Mouse (Mus musculus): Measurements from ENCODE around the gene Rbfox3.

The Rbfox3 gene

DNA sequence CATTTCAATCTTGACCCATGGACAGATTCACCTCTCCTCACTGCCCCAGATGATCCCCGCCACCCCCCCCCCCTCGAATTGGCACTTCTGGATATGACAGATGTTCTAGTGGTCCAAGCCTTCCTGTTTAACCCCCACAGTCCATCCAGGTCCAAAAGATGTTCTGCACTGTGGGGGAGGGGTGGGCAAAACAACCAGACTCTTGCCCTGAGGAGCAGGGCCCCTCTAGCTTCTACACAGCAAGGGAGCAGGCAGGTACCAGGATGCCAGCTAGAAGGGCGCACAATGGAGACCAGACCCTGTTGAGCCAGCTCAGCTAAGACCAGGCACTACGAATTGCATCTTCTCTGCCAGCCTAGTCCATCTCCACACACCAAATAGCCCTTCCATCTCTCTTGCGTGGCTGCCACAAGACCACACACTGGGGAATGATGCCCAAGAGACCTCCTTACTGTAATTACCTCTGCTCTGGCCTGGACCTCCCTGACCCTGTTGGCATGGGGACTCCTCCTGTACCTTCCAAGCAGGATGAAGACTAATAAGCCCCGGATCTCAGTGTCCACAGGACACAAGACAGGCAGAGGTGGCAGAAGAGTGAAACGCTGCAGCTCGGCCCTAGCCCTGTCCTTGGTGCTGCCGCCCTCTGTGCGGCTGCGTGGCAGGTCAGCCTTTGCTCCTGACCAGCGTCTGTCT, 5.1 kb downstream of the Rbfox3 start:
- DNase-seq (ENCODE audit: low spot score) = no peak

DNA sequence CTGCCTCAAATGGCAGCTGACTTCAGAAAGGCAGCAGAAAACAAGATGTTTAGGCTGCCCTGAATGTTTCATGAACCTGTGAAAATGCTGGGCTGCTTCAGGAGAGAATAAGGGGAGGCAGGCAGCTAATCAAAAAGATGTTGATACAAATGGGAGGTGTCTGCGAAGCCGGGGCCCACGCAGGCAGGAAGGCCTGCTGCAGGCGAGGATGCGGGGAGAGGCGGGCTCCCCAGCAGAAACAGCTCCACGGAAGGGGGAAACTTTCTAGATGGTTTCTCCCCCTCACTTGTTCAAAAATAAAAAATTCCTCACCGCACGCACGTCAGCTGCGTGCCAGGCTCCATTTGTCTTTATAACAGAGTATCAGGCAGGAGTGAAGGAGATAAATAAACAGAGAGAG, 5.7 kb downstream of the Rbfox3 start:
- DNase-seq (ENCODE audit: low spot score) = no peak

DNA sequence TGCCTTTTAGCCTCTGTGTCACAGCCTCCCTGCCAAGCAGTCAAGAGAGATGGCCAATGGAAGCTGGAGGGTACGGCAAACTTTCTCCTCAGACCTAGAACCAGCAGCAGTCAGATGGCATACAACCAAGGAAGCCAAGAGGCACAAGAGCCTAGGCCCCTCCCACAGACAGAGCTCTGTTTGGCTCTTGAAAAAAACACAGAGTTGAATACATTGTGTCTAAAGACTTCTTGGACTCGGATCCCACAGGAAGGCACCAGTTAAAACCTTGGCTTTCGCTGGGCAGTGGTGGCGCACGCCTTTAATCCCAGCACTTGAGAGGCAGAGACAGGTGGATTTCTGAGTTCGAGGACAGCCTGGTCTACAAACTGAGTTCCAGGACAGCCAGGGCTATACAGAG, 7.1 kb downstream of the Rbfox3 start:
- no peak for DNase-seq (ENCODE audit: low spot score)

DNA sequence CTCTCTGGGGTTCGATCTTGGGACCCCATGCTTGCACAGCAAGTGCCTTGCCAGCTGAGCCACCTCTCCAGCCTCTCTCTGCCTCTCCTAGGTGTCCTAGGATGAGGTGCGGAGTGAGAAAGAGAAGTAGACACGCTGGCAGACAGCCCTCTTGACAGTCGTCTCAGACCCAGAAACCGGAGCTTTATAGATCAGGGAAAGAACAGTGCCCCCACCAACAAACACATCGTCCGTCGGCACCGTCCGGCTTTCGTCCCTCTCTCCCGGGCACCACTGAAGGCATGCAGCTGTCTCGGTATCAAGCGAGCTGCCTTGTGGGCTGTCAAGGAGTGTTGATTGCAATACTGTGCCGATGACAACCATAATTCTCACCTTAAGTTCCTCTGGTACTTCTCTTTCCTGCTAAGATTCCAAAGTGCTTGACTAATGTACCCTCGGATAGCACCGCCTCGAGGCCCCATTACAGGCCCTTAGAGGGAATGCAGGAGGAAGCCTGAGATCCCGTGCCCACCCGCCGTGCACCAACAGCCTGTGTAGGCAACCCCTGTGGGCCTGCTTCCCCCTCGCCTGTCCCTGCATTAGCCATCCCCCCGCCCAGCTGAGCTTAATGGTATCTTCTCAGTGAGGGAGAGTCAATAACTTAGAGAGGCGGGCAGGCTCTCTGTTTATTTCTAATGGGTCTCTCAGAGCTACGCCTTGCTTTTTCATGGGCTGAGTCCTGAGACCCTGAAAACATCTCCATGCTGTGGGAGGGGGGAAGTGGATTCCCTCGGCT, 11.4 kb downstream of the Rbfox3 start:
- DNase-seq (ENCODE audit: low spot score) = no peak

DNA sequence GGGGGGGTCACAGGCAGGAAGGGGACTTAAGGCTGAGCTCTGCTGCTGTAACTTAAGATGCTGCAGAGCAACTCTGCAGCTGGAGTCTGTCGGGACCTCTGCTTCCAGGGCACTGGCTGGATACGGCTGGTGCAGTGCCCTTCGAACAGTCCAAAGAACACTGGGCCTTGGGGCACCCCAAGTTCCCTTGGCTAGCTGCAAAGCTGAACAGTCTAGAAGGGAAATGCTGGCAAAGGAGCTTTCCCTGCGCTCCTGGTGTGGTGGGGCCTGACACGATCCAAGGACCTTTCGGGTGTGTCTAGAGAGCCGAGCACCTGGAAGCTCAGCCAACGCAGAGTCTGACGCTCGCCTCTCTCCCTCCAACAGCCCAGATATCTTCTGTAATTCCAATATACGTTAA, 12.8 kb downstream of the Rbfox3 start:
- DNase-seq (ENCODE audit: low spot score) = no peak

DNA sequence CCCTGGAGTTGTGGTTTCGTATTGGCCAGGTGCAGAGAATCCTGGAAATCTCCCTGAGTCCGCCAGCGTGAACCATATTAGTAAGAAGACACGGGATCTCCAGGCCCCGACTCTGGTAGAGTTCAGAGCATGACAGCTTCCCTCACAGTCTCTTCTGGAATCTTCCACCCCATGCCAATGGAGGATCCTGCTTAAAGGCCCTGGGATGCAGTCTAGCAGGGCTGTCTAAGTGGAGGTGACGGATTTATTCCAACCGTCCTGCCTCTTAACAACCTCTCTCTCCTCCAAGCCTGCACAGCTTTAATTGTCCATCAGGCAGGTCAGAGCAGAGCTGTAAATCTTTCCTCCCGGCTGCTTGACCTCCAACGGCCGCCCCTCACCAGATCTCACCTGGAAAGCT, 13.2 kb downstream of the Rbfox3 start:
- no peak for DNase-seq (ENCODE audit: low spot score)

DNA sequence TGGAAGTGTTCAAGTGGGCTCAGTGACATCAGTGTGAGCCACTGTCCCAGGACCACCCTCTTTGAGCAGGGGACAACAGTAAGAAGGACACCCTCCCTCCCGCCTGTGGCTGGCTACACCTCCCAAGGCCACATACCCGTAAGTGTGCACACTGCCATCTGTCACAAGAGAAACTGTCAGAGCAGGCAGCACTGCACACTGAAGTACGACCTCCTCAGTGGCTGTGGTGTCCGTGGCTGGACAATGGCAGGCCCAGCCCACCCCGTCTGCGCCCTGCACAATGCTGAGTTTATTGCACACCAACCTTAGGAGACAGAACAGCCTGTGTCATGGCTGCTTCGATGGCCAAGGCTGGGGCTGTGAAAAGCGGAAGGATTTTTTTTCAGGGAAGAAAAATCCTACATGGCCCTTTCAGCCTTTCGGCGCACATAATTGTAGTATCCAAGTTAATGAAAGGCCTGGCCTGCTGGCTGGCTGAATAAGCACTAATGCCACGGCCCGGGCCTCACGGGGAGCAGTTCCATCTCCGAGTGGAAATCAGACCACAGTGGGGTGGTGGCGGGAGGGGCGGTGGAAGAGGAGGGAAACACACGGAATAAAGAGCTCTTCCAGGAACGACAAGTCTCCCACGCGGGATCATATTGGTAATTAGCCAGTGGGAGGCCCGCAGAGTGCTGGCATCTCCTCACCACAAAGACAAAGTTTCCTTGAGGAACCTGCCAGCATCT, 14.1 kb downstream of the Rbfox3 start:
- DNase-seq (ENCODE audit: low spot score) = no peak

DNA sequence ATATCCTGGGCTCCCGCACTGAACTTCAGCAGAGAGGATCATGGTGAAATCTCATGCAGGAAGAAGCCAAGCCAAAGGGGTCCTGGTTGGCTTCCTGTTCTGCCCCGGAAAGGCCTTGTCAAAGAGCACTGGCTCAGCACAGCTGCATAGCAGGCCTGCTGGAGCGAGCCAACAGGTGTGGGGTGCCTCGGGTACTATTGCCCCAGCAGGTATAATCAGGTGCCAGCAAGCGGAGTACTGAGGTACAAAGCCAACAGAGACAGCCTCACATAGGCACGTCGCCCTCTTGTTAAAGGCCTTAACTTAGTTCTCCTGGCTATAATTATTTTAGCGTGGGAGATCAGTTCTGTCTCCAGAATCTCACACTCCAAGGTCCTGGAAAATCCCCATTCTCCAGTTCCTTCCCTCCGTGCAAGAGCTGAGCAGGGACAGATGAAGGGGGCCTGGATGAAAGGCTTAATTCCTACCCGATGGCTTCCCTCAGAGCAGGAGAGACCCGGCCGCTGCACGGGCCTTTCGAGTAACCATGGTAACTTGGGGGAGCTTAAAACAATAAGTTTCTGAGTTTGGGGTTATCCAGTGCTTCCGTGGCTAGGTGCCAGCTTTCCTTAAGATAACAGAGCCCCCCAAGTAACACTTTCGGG, 15.2 kb downstream of the Rbfox3 start:
- DNase-seq (ENCODE audit: low spot score) = no peak

DNA sequence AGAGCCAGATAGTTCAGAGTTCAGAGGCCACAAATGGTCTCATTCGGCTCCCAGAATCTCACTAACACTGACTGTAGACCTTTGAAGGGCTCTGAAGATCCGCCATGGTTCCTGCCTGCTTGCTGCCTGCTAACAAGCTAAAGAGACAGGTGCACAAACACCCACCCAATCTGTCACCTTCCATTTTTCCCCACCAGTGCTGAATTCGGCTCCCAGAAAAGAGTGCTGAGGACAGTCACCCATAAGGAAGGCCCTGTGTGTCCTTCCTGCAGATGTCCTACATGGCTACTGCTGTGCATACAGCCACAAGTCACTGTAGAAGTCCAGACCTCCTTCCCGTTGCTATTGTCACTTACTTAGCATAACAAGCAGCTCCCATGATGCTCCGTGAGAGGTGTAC, 16.6 kb downstream of the Rbfox3 start:
- DNase-seq (ENCODE audit: low spot score) = no peak

DNA sequence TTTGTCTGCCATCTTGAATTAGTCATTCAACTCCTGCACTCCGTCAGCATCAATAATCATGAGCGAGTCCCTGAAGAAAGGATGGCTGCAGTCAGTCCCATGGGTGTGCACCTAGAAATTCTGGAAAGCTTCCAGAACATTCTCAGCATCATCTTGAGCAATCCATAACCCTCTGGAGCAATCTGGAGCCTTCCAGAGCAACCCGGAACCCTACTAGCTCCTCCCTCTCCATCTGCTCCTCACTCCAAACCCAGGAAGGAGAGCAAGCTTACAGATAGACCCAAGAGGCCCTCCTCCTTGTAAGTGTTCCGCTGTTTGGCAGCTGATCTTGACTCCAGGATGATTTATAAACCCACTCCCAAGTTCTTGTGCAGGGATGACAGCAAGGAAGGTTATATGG, 17.2 kb downstream of the Rbfox3 start:
- DNase-seq (ENCODE audit: low spot score) = no peak

DNA sequence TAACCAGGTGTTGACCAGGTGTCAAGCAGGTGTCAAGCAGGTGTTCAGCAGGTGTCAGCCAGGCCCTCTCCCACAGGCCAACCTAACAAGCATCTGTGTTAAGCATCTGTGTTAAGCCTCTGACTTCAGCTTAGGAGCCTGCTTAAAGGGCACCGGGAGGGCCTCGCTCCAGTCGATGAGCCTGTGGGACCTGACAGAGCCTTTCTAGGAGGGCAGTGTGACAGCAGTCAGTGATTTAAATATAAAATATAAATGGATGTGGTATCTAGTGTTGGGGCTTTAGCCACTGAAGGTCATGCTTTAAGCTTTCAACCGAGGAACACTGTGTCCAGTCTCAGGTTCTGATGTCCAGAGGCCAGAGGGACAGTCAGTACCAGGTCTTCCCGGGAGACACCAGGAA, 18.5 kb downstream of the Rbfox3 start:
- DNase-seq (ENCODE audit: low spot score) = no peak

DNA sequence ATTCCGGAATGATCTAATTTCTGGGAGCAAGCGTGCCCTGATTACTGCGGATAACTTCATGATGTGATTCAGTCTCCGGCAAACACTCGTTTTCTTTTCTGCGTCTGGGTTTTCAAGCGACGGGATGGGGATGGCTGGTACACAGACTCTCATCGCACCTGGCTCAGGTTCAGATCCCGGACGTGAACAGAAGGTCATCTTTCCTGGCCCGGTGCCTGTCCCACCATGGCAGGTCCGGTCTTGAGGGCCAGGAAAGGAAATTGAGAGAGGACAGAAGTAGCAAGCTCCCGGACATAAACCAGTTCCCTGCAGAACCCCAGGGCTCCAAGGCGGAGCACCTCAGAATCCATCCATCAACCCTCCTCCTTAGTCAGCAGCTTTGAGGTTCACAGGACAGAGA, 19.9 kb downstream of the Rbfox3 start:
- no peak for DNase-seq (ENCODE audit: low spot score)

DNA sequence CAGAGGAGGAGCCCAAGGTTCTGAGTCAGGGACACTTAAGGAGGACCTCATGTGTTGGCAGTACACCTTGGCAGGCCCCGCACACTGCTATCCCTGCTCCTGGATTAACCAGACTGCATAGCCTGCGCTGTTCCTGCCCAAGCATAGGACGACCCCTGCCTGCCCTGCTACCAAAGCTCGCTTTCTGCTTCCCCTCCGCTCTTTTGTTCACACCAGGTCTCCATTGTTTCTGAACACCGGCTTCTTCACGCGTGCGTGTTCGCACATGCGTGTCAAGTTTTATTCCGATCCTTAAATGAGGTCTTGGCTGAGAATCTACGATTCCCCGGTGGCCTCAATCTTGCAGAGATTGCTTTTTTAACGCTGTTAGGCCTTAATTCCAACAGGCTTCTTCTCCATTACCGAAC, 20.4 kb downstream of the Rbfox3 start:
- DNase-seq (ENCODE audit: low spot score) = no peak

DNA sequence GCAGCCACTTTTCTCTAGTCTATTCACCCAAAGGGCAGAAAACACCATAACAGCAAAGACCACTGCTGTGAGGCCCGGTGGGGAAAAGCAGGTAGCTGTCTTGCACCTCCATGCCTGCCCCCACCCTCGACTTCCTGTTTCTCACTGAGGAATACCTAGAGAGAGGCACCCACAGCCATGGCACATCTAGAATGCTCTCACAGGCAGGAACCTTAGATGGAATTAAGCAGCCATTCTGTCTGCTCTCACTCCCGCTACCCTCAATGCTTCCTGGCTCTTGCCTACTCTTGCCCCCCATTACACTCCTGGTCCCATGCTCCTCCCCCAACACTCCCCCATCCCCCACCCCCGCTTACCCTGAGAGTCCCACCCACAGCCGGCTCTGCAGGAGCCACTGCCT, 20.9 kb downstream of the Rbfox3 start:
- DNase-seq (ENCODE audit: low spot score) = no peak

DNA sequence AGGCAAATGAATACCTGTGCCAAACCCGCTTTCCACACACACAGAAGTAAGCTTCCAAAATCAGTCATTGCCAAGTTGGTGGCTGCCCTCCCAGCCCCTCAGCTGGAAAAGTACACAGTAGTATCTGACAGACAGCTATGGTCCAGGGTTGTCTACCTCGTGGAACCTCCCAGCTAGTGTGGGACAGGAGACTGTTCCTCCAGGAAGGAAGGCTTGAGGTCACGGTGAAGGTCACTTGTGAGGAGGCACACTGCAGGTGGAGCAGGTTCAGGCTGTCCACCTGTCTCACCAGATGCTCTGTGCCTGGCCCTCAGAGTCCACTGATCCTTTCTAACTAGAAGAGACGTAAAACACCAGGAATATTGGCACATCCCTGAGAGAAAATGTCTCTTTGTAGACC, 21.9 kb downstream of the Rbfox3 start:
- DNase-seq (ENCODE audit: low spot score) = no peak

DNA sequence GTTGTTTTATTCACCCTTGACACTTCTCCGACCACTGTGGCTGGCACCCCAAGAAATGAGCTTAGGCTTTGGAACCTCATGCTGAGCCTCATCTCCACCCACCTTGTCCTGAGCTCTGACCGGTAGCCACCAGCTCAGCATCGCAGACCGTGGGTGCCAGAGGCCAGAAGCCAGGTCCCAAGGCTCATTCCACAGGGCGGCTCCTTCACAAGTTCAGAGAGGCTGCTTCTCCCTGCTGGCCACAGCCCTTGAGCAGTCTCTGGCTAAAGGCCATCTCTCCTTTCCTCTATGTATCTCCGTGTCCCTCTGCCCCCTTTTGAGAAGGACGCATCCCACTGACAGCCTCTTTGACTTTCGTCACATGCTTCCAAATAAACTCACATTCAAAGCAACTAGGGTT, 23.0 kb downstream of the Rbfox3 start:
- no peak for DNase-seq (ENCODE audit: low spot score)

DNA sequence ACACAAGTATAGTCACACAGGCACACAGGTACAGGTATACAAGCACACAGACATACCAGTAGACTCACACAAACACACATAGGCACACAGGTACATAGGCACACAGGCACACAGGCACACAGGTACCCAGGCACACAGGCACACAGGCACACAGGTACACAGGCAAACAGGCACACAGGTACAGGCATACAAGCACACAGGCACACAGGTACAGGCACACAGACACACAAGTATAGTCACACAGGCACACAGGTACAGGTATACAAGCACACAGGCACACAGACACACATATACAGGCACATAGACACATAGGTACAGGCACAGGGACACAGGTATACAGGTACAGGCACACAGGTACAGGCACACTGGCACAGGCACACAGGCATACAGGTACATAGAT, 24.2 kb downstream of the Rbfox3 start:
- no peak for DNase-seq (ENCODE audit: low spot score)

DNA sequence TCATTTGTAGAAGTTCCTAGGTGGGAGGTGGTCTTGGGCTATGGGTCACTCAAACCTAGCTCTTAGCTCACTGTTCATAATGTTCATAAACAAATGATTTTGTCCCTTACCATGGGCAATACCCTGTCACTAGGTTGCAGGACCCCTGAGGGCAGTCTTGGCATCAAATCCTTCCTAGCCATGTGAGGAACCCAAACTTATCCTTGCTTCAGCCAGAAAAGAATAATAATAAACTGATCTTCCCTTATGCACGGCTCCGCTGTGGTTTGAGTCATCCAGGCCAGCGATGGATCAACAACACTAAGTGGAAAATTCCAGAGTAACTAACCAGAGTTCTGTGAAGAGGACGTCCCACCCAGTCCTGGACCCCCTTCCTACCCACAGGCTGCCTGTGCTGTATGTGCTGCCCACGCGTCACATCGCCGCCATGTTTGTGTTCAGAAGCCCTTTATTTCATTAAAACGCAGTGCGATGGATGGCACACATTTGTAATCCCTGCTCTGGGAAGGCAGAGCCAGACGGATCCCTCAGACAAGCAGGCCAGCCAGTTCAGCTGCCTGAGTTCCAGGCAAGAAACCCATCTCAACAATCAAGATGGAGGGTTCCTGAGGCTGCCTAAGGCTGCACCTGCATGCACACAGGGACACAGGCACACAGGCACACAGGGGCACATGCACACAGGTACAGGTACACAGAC, 25.0 kb downstream of the Rbfox3 start:
- no peak for DNase-seq (ENCODE audit: low spot score)

DNA sequence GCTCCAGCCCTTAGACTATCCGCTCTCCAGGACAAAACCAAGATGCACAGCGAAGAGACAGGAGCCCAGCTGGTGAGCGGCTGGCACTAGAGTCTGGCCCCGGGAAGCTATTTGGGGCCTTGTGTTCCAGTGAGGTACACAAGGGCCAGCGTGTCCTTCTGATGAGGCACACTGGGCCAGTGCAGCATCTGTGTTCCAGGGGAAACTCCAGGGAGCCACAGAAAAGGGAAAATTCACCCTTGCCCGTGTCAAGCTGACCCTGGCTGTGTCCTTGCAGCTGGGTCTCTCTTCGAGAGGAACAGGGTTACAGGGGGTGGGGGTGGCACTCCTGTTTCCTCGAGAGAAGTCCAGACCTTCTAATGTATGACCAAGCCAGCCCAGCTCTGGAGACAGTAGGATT, 25.8 kb downstream of the Rbfox3 start:
- DNase-seq (ENCODE audit: low spot score) = no peak

DNA sequence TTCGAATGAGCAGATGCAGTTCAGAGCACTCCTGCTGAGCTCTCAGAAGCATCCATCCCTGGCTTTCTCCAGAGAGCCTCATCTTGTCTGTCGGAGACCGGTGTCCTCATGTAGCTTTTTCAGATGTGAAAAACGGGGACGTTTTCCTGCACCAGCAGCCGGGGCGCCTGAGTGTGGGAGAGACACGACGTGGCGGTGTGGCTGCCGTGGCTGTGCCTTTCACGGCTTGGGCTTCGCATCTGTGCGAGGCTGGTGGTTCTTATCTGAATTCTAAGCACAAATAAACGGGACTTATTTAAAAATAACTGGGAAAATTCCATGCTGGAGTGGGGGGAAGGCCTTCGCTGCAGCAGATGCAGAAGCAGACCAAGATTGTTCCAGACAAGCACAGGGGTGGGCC, 26.3 kb downstream of the Rbfox3 start:
- no peak for DNase-seq (ENCODE audit: low spot score)

DNA sequence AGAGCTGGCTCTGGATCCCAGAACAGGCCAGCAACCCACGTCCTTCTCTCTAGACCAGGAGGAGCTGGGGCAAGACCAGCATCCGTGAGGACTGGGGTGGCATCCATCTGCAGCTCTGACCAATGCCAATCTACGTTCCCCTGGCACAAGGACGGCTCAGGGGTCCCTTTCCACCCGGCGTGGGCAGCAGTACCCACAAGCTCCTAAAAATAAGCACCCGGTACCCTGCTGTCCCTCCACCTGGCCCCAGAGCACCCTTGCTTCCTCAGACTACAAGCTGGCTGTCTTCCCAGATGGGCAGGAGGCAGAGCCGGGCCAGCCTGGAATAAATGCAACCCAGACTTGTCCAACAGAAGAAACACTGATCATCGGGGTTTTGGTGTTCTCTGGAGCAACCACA, 28.3 kb downstream of the Rbfox3 start:
- no peak for DNase-seq (ENCODE audit: low spot score)

Measured in urinary bladder, postnatal 10 days (tissue).